Mouse (Mus musculus): ENCODE data around the gene Bcl2l15. TPM values are rescaled to one million over a fixed set of nuclear protein-coding genes. Genes with fewer than 3 reads are reported as not detected.

Bcl2l15 gene
- total RNA-seq, 2 experiments from 2014 or later: 0.47 to 0.56 TPM

DNA sequence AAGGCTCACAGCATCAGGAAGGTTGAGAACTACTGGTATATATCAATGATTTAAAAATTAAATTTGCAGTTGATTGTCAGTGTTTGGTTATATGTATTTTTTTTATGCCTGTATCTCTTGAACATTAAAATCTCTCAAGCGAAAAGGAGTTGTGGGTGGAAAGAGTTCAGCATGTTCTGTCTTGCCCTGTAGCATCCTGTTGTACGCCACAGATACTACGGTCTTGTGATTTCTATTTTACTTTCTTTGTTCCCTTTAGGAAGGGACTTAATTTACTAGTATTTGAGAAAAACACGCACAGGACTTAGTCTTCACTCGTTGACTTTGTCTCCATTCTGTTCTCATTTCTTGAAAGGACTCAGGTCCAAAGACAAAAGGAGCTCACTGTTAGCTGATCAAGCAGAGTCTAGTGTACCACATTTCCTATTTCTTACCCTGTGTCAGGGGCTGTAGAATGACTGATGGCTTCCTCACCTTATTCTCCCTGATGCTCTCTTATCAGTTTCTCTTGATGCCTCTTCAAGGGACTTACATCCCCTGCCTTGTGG, 35.1 kb downstream of the Bcl2l15 start:
- DNase-seq (ENCODE audit: low spot score in 2 of 2): no peak

GRCm38 (mm10) chr3:103868008-103868407, 35.6 kb downstream of the Bcl2l15 start:
- DNase-seq (ENCODE audit: low spot score in 2 of 2): no peak

DNA sequence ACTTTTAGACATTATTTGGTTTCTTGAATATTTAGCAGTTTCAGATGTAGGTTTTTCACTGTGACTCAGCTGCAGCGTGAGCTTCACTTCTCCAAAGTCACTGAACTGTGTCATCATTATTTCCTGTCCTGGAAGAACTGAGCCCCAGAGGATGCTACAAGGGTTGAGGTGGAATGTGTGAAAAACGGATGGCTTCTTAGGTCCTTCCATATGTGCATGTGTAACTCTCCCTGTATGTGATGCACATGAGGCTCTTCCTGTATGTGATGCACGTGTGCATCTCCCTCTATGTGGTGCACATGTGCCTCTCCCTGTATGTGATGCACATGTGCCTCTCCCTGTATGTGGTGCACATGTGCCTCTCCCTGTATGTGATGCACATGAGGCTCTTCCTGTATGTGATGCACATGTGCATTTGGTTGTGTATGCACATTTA, 40.3 kb downstream of the Bcl2l15 start:
- no peak for DNase-seq (ENCODE audit: low spot score in 2 of 2)

- DNase-seq (ENCODE audit: low spot score in 2 of 2): no peak
Measured at GRCm38 (mm10) chr3:103874329-103874728, 41.9 kb downstream of the Bcl2l15 start.

DNA sequence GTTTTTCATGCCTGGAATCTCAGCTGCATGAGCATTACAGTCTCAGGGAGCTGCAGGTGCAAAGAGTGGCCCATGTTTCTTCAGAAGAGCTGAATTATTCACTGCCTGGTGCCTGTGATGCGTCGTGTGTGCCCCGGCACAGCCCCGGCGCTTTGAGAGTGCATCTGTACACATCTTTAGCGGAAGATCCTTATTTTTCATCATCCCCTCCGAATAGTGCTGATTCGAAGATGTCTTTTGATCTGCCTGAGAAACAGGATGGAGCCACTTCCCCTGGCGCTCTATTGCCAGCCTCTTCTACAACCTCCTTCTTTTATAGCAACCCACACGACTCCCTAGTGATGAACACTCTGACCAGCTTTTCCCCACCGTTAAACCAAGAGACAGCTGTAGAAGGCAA, 53.5 kb downstream of the Bcl2l15 start:
- peak in 1 of 2 experiments; percentile 2 for DNase-seq (ENCODE audit: low spot score in 2 of 2)

GRCm38 (mm10) chr3:103887581-103887980, 55.2 kb downstream of the Bcl2l15 start:
- DNase-seq (ENCODE audit: low spot score in 2 of 2): peak; percentile 38 to 66

- DNase-seq (ENCODE audit: low spot score in 2 of 2): no peak
Measured at GRCm38 (mm10) chr3:103893374-103893773, 61.0 kb downstream of the Bcl2l15 start.

Other genes with a start within 250 kb of the Bcl2l15 start
- gene Atg4a-ps, start 186.5 kb upstream of the Bcl2l15 start, total RNA-seq (2021): under 1 TPM in 1 of 2 experiments, not detected in 1; 0.45 TPM
- gene Olfml3, start 94.6 kb upstream of the Bcl2l15 start, total RNA-seq (2021): 10 to 100 TPM; 11.9 to 13.4 TPM
- gene Gm10964, start 93.2 kb upstream of the Bcl2l15 start, total RNA-seq (2021): not detected
- gene Hipk1, start 41.0 kb upstream of the Bcl2l15 start, total RNA-seq (2021): 100 to 1,000 TPM; 117 to 124 TPM
- gene Dclre1b, start 23.2 kb upstream of the Bcl2l15 start, total RNA-seq (2021): 1 to 10 TPM; 5.9 to 7.8 TPM
- 10 to 100 TPM; 11.7 to 13.4 TPM for gene Ap4b1, start 23.1 kb upstream of the Bcl2l15 start, total RNA-seq (2021)
- under 1 TPM; 0.74 to 0.75 TPM for gene Gm43064, start 23.0 kb upstream of the Bcl2l15 start, total RNA-seq (2021)
- 1 to 10 TPM; 1.0 to 1.3 TPM for gene Ptpn22, start 27.2 kb downstream of the Bcl2l15 start, total RNA-seq (2021)
- gene Rsbn1, start 81.5 kb downstream of the Bcl2l15 start, total RNA-seq (2021): 10 to 100 TPM; 25.5 to 28.7 TPM
- gene Phtf1, start 135.5 kb downstream of the Bcl2l15 start, total RNA-seq (2021): 10 to 100 TPM; 44.6 to 49.2 TPM

Data from left cerebral cortex, adult 18-20 months (tissue).